31 mouse cellular contexts compared by ENCODE assay signal in the genomic region with DNA sequence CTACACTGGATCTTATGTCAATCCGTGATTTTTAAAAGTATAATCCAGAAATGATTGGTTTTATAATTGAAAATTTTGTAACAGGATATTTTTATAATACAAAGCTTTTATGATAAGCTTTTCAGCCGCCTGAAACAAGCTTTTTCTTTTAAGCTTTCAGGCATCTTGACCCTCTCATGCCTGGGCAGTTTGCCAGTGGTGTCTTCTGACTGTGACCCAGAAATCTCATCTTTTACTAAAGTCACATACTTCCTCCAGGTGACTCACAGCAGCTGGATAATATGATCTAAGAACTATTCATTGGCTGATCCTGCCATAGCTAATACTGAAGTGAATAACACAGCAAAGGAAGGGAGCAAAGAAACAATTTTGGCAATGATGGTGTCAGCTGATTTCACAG. TPM values are rescaled to one million over a fixed set of nuclear protein-coding genes. Genes with fewer than 3 reads are reported as not detected.
A peak's percentile ranks its signal among the peaks of the same experiment; 100 is the strongest.
DNase-seq lines count a peak whose midpoint lies in the region; ATAC-seq and TF ChIP-seq lines count a peak whose summit lies in the region.
"Had no signal": no experiment of that assay in that cellular context is flagged by ENCODE, and none has a peak within 500 bp of the region (broad histone marks: within the 10 kb centered on the region; RNA-seq: fewer than 3 reads in every experiment).

No protein-coding gene starts in this region.

- no peaks in the 10 kb centered on the region for H3K27me3 ChIP-seq in embryonic facial prominence, embryonic 14.5 days (replicated peaks; ENCODE audit: control insufficient read depth, insufficient read depth, low read length)
- no peaks in the 10 kb centered on the region for H3K27me3 ChIP-seq in embryonic facial prominence, embryonic 10.5 days (replicated peaks; ENCODE audit: low read depth, poor library complexity, severe bottlenecking)
- no peaks in the 10 kb centered on the region for H3K27me3 ChIP-seq in stomach, postnatal 0 days (ENCODE audit: control insufficient read depth, insufficient read depth, low read length)
- H3K27me3 ChIP-seq in heart, embryonic 12.5 days (replicated peaks): no peaks in the 10 kb centered on the region
- H3K27me3 ChIP-seq: CH12.LX; embryonic facial prominence, embryonic 12.5 days; forebrain, embryonic 15.5 days; hindbrain, embryonic 13.5 days; limb, embryonic 13.5 days; midbrain, embryonic 13.5 days; stomach, embryonic 15.5 days had no signal

- no peaks in the 10 kb centered on the region for H3K4me1 ChIP-seq in embryonic facial prominence, embryonic 14.5 days (ENCODE audit: control insufficient read depth, insufficient read depth, low read length)
- H3K4me1 ChIP-seq in embryonic facial prominence, embryonic 10.5 days: no peaks in the 10 kb centered on the region
- no peaks in the 10 kb centered on the region for H3K4me1 ChIP-seq in stomach, postnatal 0 days (replicated peaks; ENCODE audit: control insufficient read depth, insufficient read depth)
- no peaks in the 10 kb centered on the region for H3K4me1 ChIP-seq in heart, embryonic 12.5 days (replicated peaks)
- H3K4me1 ChIP-seq: embryonic facial prominence, embryonic 12.5 days; forebrain, embryonic 10.5 days; forebrain, embryonic 15.5 days; hindbrain, embryonic 13.5 days; limb, embryonic 13.5 days; midbrain, embryonic 13.5 days; stomach, embryonic 15.5 days had no signal

- H3K9ac ChIP-seq in embryonic facial prominence, embryonic 14.5 days (ENCODE audit: low read depth, low read length): no peak overlapping the region
- H3K9ac ChIP-seq in stomach, postnatal 0 days (ENCODE audit: low read length): no peak overlapping the region
- H3K9ac ChIP-seq in heart, embryonic 12.5 days: no peak overlapping the region
- H3K9ac ChIP-seq: embryonic facial prominence, embryonic 12.5 days; forebrain, embryonic 15.5 days; hindbrain, embryonic 13.5 days; limb, embryonic 13.5 days; midbrain, embryonic 13.5 days; stomach, embryonic 15.5 days had no signal

- H3K4me2 ChIP-seq in embryonic facial prominence, embryonic 14.5 days (ENCODE audit: low read depth, low read length): no peak overlapping the region
- no peak overlapping the region for H3K4me2 ChIP-seq in stomach, postnatal 0 days (replicated peaks; ENCODE audit: low read depth)
- no peak overlapping the region for H3K4me2 ChIP-seq in heart, embryonic 12.5 days
- H3K4me2 ChIP-seq: embryonic facial prominence, embryonic 12.5 days; forebrain, embryonic 15.5 days; heart, embryonic 11.5 days; hindbrain, embryonic 13.5 days; limb, embryonic 13.5 days; liver, embryonic 11.5 days; midbrain, embryonic 13.5 days; stomach, embryonic 15.5 days had no signal

- no peaks in the 10 kb centered on the region for H3K36me3 ChIP-seq in embryonic facial prominence, embryonic 14.5 days (ENCODE audit: control insufficient read depth, insufficient read depth, low read length)
- H3K36me3 ChIP-seq in embryonic facial prominence, embryonic 10.5 days (replicated peaks): no peaks in the 10 kb centered on the region
- H3K36me3 ChIP-seq in stomach, postnatal 0 days (ENCODE audit: control insufficient read depth, insufficient read depth, low read length): no peaks in the 10 kb centered on the region
- H3K36me3 ChIP-seq in heart, embryonic 12.5 days: no peaks in the 10 kb centered on the region
- H3K36me3 ChIP-seq: embryonic facial prominence, embryonic 12.5 days; forebrain, embryonic 10.5 days; forebrain, embryonic 15.5 days; hindbrain, embryonic 13.5 days; limb, embryonic 13.5 days; midbrain, embryonic 13.5 days; stomach, embryonic 15.5 days had no signal

- TF ChIP-seq CTCF in stomach, postnatal 0 days (IDR thresholded peaks at IDR 0.05; ENCODE audit: low read depth): no peak

- no peak for ATAC-seq in embryonic facial prominence, embryonic 14.5 days (ENCODE audit: low read depth)
- no peak for ATAC-seq in stomach, postnatal 0 days (ENCODE audit: low FRiP score, low TSS enrichment)
- ATAC-seq in heart, embryonic 12.5 days (ENCODE audit: insufficient number of reproducible peaks, low FRiP score): no peak
- ATAC-seq: forebrain, embryonic 15.5 days; intestine, embryonic 16.5 days; midbrain, embryonic 13.5 days had no signal

- no peaks in the 10 kb centered on the region for H3K9me3 ChIP-seq in embryonic facial prominence, embryonic 14.5 days (ENCODE audit: control insufficient read depth, low read length)
- H3K9me3 ChIP-seq in embryonic facial prominence, embryonic 10.5 days: no peaks in the 10 kb centered on the region
- no peaks in the 10 kb centered on the region for H3K9me3 ChIP-seq in stomach, postnatal 0 days (ENCODE audit: control insufficient read depth, low read length)
- H3K9me3 ChIP-seq in heart, embryonic 12.5 days (replicated peaks): no peaks in the 10 kb centered on the region
- H3K9me3 ChIP-seq: embryonic facial prominence, embryonic 12.5 days; forebrain, embryonic 10.5 days; forebrain, embryonic 15.5 days; hindbrain, embryonic 13.5 days; limb, embryonic 13.5 days; midbrain, embryonic 13.5 days; stomach, embryonic 15.5 days had no signal

- no peak overlapping the region for H3K27ac ChIP-seq in embryonic facial prominence, embryonic 14.5 days (replicated peaks; ENCODE audit: low read depth, low read length)
- no peak overlapping the region for H3K27ac ChIP-seq in embryonic facial prominence, embryonic 10.5 days (replicated peaks)
- no peak overlapping the region for H3K27ac ChIP-seq in stomach, postnatal 0 days (replicated peaks)
- H3K27ac ChIP-seq in heart, embryonic 12.5 days (ENCODE audit: poor library complexity, severe bottlenecking): no peak overlapping the region
- H3K27ac ChIP-seq: embryonic facial prominence, embryonic 12.5 days; forebrain, embryonic 10.5 days; forebrain, embryonic 15.5 days; hindbrain, embryonic 13.5 days; left cerebral cortex, adult 2 months; limb, embryonic 13.5 days; midbrain, embryonic 13.5 days; stomach, embryonic 15.5 days had no signal

- DNase-seq in embryonic facial prominence, embryonic 14.5 days (ENCODE audit: low spot score): peak; percentile 6
- DNase-seq in embryonic facial prominence, embryonic 10.5 days (ENCODE audit: low spot score): no peak
- peak; percentile 40 for DNase-seq in 416B (ENCODE audit: low read depth)
- DNase-seq in adrenal gland, adult 18-20 months (ENCODE audit: low spot score in 2 of 2): peak; percentile 30 to 43
- DNase-seq in adrenal gland, postnatal 25 days: peak; percentile 68
- DNase-seq in stomach, postnatal 0 days (ENCODE audit: low spot score): no peak
- no peak for DNase-seq in left cerebral cortex, adult 18-20 months (ENCODE audit: low spot score in 2 of 2)
- DNase-seq: cerebellum, adult 18-20 months; gastrocnemius, postnatal 25 days; heart, adult 18-20 months; heart, postnatal 4 days; kidney, adult 9 months; kidney, postnatal 14 days; lung, postnatal 4 days; retina, postnatal 1 day; right cerebral cortex, postnatal 14 days; thymus, adult 2 months; thymus, postnatal 4 days had no signal

- TF ChIP-seq EP300 in stomach, postnatal 0 days (optimal IDR thresholded peaks at IDR 0.05): no peak

- H3K4me3 ChIP-seq in embryonic facial prominence, embryonic 14.5 days (ENCODE audit: low read depth, low read length): no peak overlapping the region
- no peak overlapping the region for H3K4me3 ChIP-seq in embryonic facial prominence, embryonic 10.5 days
- no peak overlapping the region for H3K4me3 ChIP-seq in stomach, postnatal 0 days (ENCODE audit: low read depth, low read length)
- no peak overlapping the region for H3K4me3 ChIP-seq in heart, embryonic 12.5 days
- H3K4me3 ChIP-seq: embryonic facial prominence, embryonic 12.5 days; forebrain, embryonic 10.5 days; forebrain, embryonic 15.5 days; hindbrain, embryonic 13.5 days; left cerebral cortex, adult 2 months; limb, embryonic 13.5 days; midbrain, embryonic 13.5 days; stomach, embryonic 15.5 days had no signal

- 49% methylated on average over 2 of the region's 2 CpGs for WGBS in embryonic facial prominence, embryonic 14.5 days
- WGBS in embryonic facial prominence, embryonic 10.5 days: 78% methylated on average over 2 of the region's 2 CpGs
- 51% methylated on average over 2 of the region's 2 CpGs for WGBS in stomach, postnatal 0 days
- WGBS in heart, embryonic 12.5 days: 52% methylated on average over 2 of the region's 2 CpGs

RNA-seq across cellular contexts. Expression of a gene that starts 9.9 kb away (rescaled TPM):
- polyA plus RNA-seq in embryonic facial prominence, embryonic 14.5 days (2014; fragmentation: Nextera tagmentation; extraction: Ambion mirVana): 264 and 283 TPM in 2 replicates
- polyA plus RNA-seq in embryonic facial prominence, embryonic 10.5 days (2016; fragmentation: Nextera tagmentation; extraction: Ambion mirVana): 312 and 331 TPM in 2 replicates
- 10 to 100 TPM; 66.2 to 82.4 TPM for total RNA-seq in adrenal gland, adult 18-20 months (2021)
- 91.3 and 119 TPM in 2 replicates for total RNA-seq in adrenal gland, postnatal 25 days (2021)
- polyA plus RNA-seq in stomach, postnatal 0 days (2015; fragmentation: Nextera tagmentation; extraction: Ambion mirVana): 79.5 and 85.9 TPM in 2 replicates
- total RNA-seq in left cerebral cortex, adult 18-20 months (2021): 10 to 100 TPM; 80.3 to 81.3 TPM
- polyA plus RNA-seq in heart, embryonic 12.5 days (2016; fragmentation: Nextera tagmentation; extraction: Ambion mirVana): 182 and 192 TPM in 2 replicates

Comparison
In these comparisons a context has a peak if more than half of its experiments do, and no peak if none do; other contexts are left out.
1. DNase-seq: peak in embryonic facial prominence, embryonic 14.5 days (single experiment), 416B (single experiment), adrenal gland, adult 18-20 months (2 of 2) and adrenal gland, postnatal 25 days (single experiment); none in embryonic facial prominence, embryonic 10.5 days (single experiment), stomach, postnatal 0 days (single experiment) and left cerebral cortex, adult 18-20 months (0 of 2).